Mouse (Mus musculus): ENCODE measurements around the gene Wdr45b.
A peak's percentile ranks its signal among the peaks of the same experiment; 100 is the strongest.
"Not testable (repeated sequence)": the region's sequence is repeated elsewhere in the genome, so short reads cannot be mapped to it uniquely, and the experiment has no call there.

Gene Wdr45b

GRCm38 (mm10) chr11:121328619-121329018 lies 25.6 kb downstream of the Wdr45b start:
- no peak for DNase-seq (ENCODE audit: low spot score in 2 of 2)

GRCm38 (mm10) chr11:121328206-121328605 lies 26.0 kb downstream of the Wdr45b start:
- no peak for DNase-seq (ENCODE audit: low spot score in 2 of 2)

GRCm38 (mm10) chr11:121326681-121327080 lies 27.6 kb downstream of the Wdr45b start:
- DNase-seq (ENCODE audit: low spot score in 2 of 2) = no peak

- DNase-seq (ENCODE audit: low spot score in 2 of 2) = no peak
These were observed 28.2 kb downstream of the Wdr45b start for GRCm38 (mm10) chr11:121326034-121326433.

- DNase-seq (ENCODE audit: low spot score in 2 of 2) = not testable (repeated sequence)
These were observed 46.5 kb downstream of the Wdr45b start for GRCm38 (mm10) chr11:121307712-121308111.

GRCm38 (mm10) chr11:121306608-121307007 lies 47.6 kb downstream of the Wdr45b start:
- DNase-seq (ENCODE audit: low spot score in 2 of 2) = peak; percentile 62 to 66

GRCm38 (mm10) chr11:121305371-121305770 lies 48.9 kb downstream of the Wdr45b start:
- peak; percentile 49 to 76 for DNase-seq (ENCODE audit: low spot score in 2 of 2)

GRCm38 (mm10) chr11:121300265-121300664 lies 54.0 kb downstream of the Wdr45b start:
- no peak for DNase-seq (ENCODE audit: low spot score in 2 of 2)

- no peak for DNase-seq (ENCODE audit: low spot score in 2 of 2)
These were observed 55.8 kb downstream of the Wdr45b start for GRCm38 (mm10) chr11:121298493-121298892.

GRCm38 (mm10) chr11:121294771-121295170 lies 59.5 kb downstream of the Wdr45b start:
- DNase-seq (ENCODE audit: low spot score in 2 of 2) = no peak

- DNase-seq (ENCODE audit: low spot score in 2 of 2) = no peak
These were observed 64.4 kb downstream of the Wdr45b start for GRCm38 (mm10) chr11:121289859-121290258.

- DNase-seq (ENCODE audit: low spot score in 2 of 2) = no peak
These were observed 71.3 kb downstream of the Wdr45b start for GRCm38 (mm10) chr11:121282911-121283310.

GRCm38 (mm10) chr11:121278011-121278410 lies 76.2 kb downstream of the Wdr45b start:
- no peak for DNase-seq (ENCODE audit: low spot score in 2 of 2)

GRCm38 (mm10) chr11:121277516-121277915 lies 76.7 kb downstream of the Wdr45b start:
- no peak for DNase-seq (ENCODE audit: low spot score in 2 of 2)
